In the genomic region with DNA sequence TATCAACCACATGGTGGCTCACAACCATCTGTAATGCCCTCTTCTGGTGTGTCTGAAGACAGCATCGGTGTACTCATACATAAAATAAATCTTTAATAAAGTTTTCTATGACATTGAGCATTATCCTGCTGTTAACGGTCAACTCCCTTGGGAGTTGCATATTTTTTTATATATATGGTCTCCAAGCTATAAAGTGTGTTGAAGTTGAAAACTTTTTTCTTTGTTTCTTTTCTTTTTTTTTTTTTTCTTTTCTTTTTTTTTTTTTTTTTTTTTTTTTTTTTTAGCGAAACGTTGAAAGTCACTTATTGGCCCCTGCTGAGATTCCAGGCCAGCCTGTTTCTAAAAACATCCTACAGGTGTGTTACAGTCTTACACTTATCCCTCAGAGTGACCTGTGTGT, we compare ENCODE assay signal across 23 mouse cellular contexts. TPM values are rescaled to one million over a fixed set of nuclear protein-coding genes. Genes with fewer than 3 reads are reported as not detected.
DNase-seq lines count a peak whose midpoint lies in the region; ATAC-seq and TF ChIP-seq lines count a peak whose summit lies in the region.
"Had no signal": no experiment of that assay in that cellular context is flagged by ENCODE, and none has a peak within 500 bp of the region (broad histone marks: within the 10 kb centered on the region; RNA-seq: fewer than 3 reads in every experiment).

No protein-coding gene starts in this region.

- H3K36me3 ChIP-seq in CH12.LX (replicated peaks in 1 of 2; ENCODE audit: control insufficient read depth in 1 of 2, insufficient read depth in 1 of 2, low read length in 1 of 2): peaks cover 72 to 92% of the 10 kb centered on the region in 2 experiments
- peaks cover 11% of the 10 kb centered on the region for H3K36me3 ChIP-seq in ES-E14 (ENCODE audit: control insufficient read depth, insufficient read depth, low read length, poor library complexity, severe bottlenecking)
- peaks cover 0 to 58% of the 10 kb centered on the region in 2 experiments; a peak in 2 of 4 replicates for H3K36me3 ChIP-seq in MEL (ENCODE audit: control insufficient read depth in 1 of 2, insufficient read depth in 2 of 2, low read length in 2 of 2)
- H3K36me3 ChIP-seq in intestine, embryonic 16.5 days (ENCODE audit: control insufficient read depth, insufficient read depth, low read length): peaks cover 27% of the 10 kb centered on the region
- H3K36me3 ChIP-seq in lung, postnatal 0 days (ENCODE audit: insufficient read depth, low read length): peaks cover 17% of the 10 kb centered on the region

- TF ChIP-seq POLR2A in CH12.LX (IDR thresholded peaks at IDR 0.05; ENCODE audit: low read depth, low read length) (no peak), MEL (IDR thresholded peaks at IDR 0.05; ENCODE audit: control insufficient read depth in 1 of 2, insufficient read depth in 1 of 2, low read depth in 1 of 2, low read length in 2 of 2, poor library complexity in 1 of 2) (no peak)

- DNase-seq in CH12.LX (ENCODE audit: extremely low read depth): no peak
- no peak for DNase-seq in ES-E14 (ENCODE audit: low read depth, low spot score)
- no peak for DNase-seq in MEL (ENCODE audit: low read depth, low spot score)
- DNase-seq in spleen, postnatal 4 days (ENCODE audit: low spot score in 2 of 2): no peak
- no peak for DNase-seq in lung, postnatal 0 days (ENCODE audit: low spot score)
- DNase-seq: adrenal gland, adult 2 months; adrenal gland, adult 8-10 months; adrenal gland, postnatal 10 days; adrenal gland, postnatal 14 days; adrenal gland, postnatal 25 days; adrenal gland, postnatal 36 days; B cell, adult 2 months; cerebellum, adult 11 months; cerebellum, adult 11-12 months; cerebellum, adult 18-20 months; cerebellum, adult 2 months; cerebellum, adult 8-10 months; cerebellum, adult 9-10 months had no signal

- H3K9me3 ChIP-seq in CH12.LX (replicated peaks; ENCODE audit: low read length) (no peaks in the 10 kb centered on the region), ES-E14 (ENCODE audit: control insufficient read depth, insufficient read depth, low read depth, low read length) (no peaks in the 10 kb centered on the region), MEL (replicated peaks; ENCODE audit: insufficient read depth, low read length) (no peaks in the 10 kb centered on the region)
- H3K9me3 ChIP-seq in intestine, embryonic 16.5 days (ENCODE audit: control insufficient read depth, low read length): no peaks in the 10 kb centered on the region
- no peaks in the 10 kb centered on the region for H3K9me3 ChIP-seq in lung, postnatal 0 days (ENCODE audit: low read length)
- H3K9me3 ChIP-seq: G1E had no signal

- H3K9ac ChIP-seq in CH12.LX (ENCODE audit: insufficient read depth, low read depth) (no peak overlapping the region), ES-E14 (ENCODE audit: insufficient read depth, low read depth, low read length, poor library complexity, severe bottlenecking) (no peak overlapping the region), MEL (ENCODE audit: control insufficient read depth, low read depth, low read length, poor library complexity, severe bottlenecking) (no peak overlapping the region)
- no peak overlapping the region for H3K9ac ChIP-seq in intestine, embryonic 16.5 days (ENCODE audit: low read depth, low read length)
- no peak overlapping the region for H3K9ac ChIP-seq in lung, postnatal 0 days (replicated peaks; ENCODE audit: low read depth)

- dilution Hi-C loops in CH12.LX (cut with MboI; ENCODE audit: extremely low pct_ligation_motif_present, extremely low pct_unique_long_range_greater_than_20kb, low sequenced_read_pairs): no loop called here

- H3K27me3 ChIP-seq in CH12.LX (replicated peaks) (no peaks in the 10 kb centered on the region), MEL (ENCODE audit: control insufficient read depth in 1 of 2, insufficient read depth in 2 of 2, low read length in 2 of 2) (no peaks in the 10 kb centered on the region)
- no peaks in the 10 kb centered on the region for H3K27me3 ChIP-seq in intestine, embryonic 16.5 days (replicated peaks; ENCODE audit: control insufficient read depth, insufficient read depth, low read length)
- no peaks in the 10 kb centered on the region for H3K27me3 ChIP-seq in lung, postnatal 0 days (replicated peaks; ENCODE audit: insufficient read depth, low read length)
- H3K27me3 ChIP-seq: Patski had no signal

- TF ChIP-seq RAD21 in CH12.LX (IDR thresholded peaks at IDR 0.05; ENCODE audit: low read depth, low read length) (no peak), MEL (IDR thresholded peaks at IDR 0.05; ENCODE audit: low read depth, low read length) (no peak)

- H3K27ac ChIP-seq in CH12.LX (ENCODE audit: insufficient read depth, low read depth): no peak overlapping the region
- no peak overlapping the region for H3K27ac ChIP-seq in ES-E14 (ENCODE audit: insufficient read depth, low read depth, low read length, poor library complexity, severe bottlenecking)
- H3K27ac ChIP-seq in MEL (ENCODE audit: control insufficient read depth, low read depth, low read length): no peak overlapping the region
- no peak overlapping the region for H3K27ac ChIP-seq in intestine, embryonic 16.5 days (ENCODE audit: low read length)
- no peak overlapping the region for H3K27ac ChIP-seq in lung, postnatal 0 days (ENCODE audit: low read length)

- H3K4me3 ChIP-seq in CH12.LX (replicated peaks in 1 of 3; ENCODE audit: low read depth in 2 of 3, low read length in 2 of 3, poor library complexity in 1 of 3): no peak overlapping the region
- no peak overlapping the region for H3K4me3 ChIP-seq in ES-E14 (ENCODE audit: insufficient read depth in 1 of 2, low read depth in 1 of 2, low read length in 2 of 2, poor library complexity in 1 of 2, severe bottlenecking in 1 of 2)
- H3K4me3 ChIP-seq in MEL (ENCODE audit: control insufficient read depth in 1 of 2, insufficient read depth in 1 of 2, low read depth in 2 of 2, low read length in 2 of 2): no peak overlapping the region
- H3K4me3 ChIP-seq in intestine, embryonic 16.5 days (ENCODE audit: low read length): no peak overlapping the region
- H3K4me3 ChIP-seq in lung, postnatal 0 days (ENCODE audit: low read depth, low read length): no peak overlapping the region

- no peak for TF ChIP-seq EP300 in CH12.LX (IDR thresholded peaks at IDR 0.05; ENCODE audit: low read length)
- no peak for TF ChIP-seq EP300 in MEL (IDR thresholded peaks at IDR 0.05; ENCODE audit: low read depth in 1 of 2, low read length in 2 of 2)
- no peak for TF ChIP-seq EP300 in lung, postnatal 0 days (IDR thresholded peaks at IDR 0.05)

- H3K79me2 ChIP-seq in CH12.LX (replicated peaks; ENCODE audit: control insufficient read depth, extremely low read depth, insufficient read depth, poor library complexity, severe bottlenecking): peaks cover 12% of the 10 kb centered on the region; the same call in 1 of the 2 replicates
- no peaks in the 10 kb centered on the region for H3K79me2 ChIP-seq in MEL (ENCODE audit: control insufficient read depth, insufficient read depth, low read length, poor library complexity)

- H3K4me2 ChIP-seq in CH12.LX (ENCODE audit: insufficient read depth, low read depth, poor library complexity, severe bottlenecking): no peak overlapping the region
- no peak overlapping the region for H3K4me2 ChIP-seq in intestine, embryonic 16.5 days (ENCODE audit: low read depth, low read length)
- H3K4me2 ChIP-seq in lung, postnatal 0 days (replicated peaks; ENCODE audit: low read depth, low read length): no peak overlapping the region

- H3K4me1 ChIP-seq in CH12.LX (ENCODE audit: control insufficient read depth in 1 of 2, insufficient read depth in 2 of 2): peaks cover 0 to 3% of the 10 kb centered on the region in 2 experiments; a peak in 1 of 4 replicates
- no peaks in the 10 kb centered on the region for H3K4me1 ChIP-seq in ES-E14 (ENCODE audit: control insufficient read depth in 2 of 2, insufficient read depth in 2 of 2, low read length in 2 of 2, poor library complexity in 1 of 2)
- H3K4me1 ChIP-seq in MEL (ENCODE audit: control insufficient read depth in 1 of 2, insufficient read depth in 2 of 2, low read length in 2 of 2): no peaks in the 10 kb centered on the region
- no peaks in the 10 kb centered on the region for H3K4me1 ChIP-seq in intestine, embryonic 16.5 days (ENCODE audit: control insufficient read depth, insufficient read depth, low read length)
- no peaks in the 10 kb centered on the region for H3K4me1 ChIP-seq in lung, postnatal 0 days (ENCODE audit: insufficient read depth, low read depth, low read length)

- no peak for TF ChIP-seq CTCF in CH12.LX (conservative IDR thresholded peaks at IDR 0.05 in 1 of 2, IDR thresholded peaks at IDR 0.05 in 1 of 2; ENCODE audit: low read depth in 2 of 2, low read length in 2 of 2)
- no peak for TF ChIP-seq CTCF in MEL (IDR thresholded peaks at IDR 0.05 in 2 of 3, conservative IDR thresholded peaks at IDR 0.05 in 1 of 3; ENCODE audit: control insufficient read depth in 1 of 3, insufficient read depth in 1 of 3, low read depth in 2 of 3, low read length in 3 of 3, poor library complexity in 1 of 3, severe bottlenecking in 1 of 3)
- no peak for TF ChIP-seq CTCF in lung, postnatal 0 days (IDR thresholded peaks at IDR 0.05)

- WGBS in intestine, embryonic 16.5 days: 89% methylated on average over 4 of the region's 4 CpGs
- WGBS in lung, postnatal 0 days: 91% methylated on average over 4 of the region's 4 CpGs

- in situ Hi-C loops in CH12.LX (cut with MboI; ENCODE audit: low pct_ligation_motif_present, low pct_unique_long_range_greater_than_20kb, low sequenced_read_pairs): no loop called here
- in situ Hi-C loops in ES-E14 (cut with MboI; ENCODE audit: low sequenced_read_pairs in 2 of 2, unreplicated experiment in 2 of 2): no loop called here

- no peak for ATAC-seq in intestine, embryonic 16.5 days
- ATAC-seq in lung, postnatal 0 days: no peak
- ATAC-seq: activated CD4-positive, CD25-positive, alpha-beta regulatory T cell, adult 4 months; CD4-positive, CD25-positive, alpha-beta regulatory T cell, adult 4 months; Patski had no signal

RNA-seq across cellular contexts. Expression of a gene that starts 31.5 kb away (rescaled TPM):
- total RNA-seq in CH12.LX (2012; rRNA removed) (60.8 and 70.2 TPM in 2 replicates), CH12.LX (2014; rRNA removed) (54.5 and 59.7 TPM in 2 replicates), ES-E14 (2012; rRNA removed) (41.9 and 42.3 TPM in 2 replicates), MEL (2012; rRNA removed) (42.8 and 59.6 TPM in 2 replicates)
- polyA plus RNA-seq in CH12.LX (2012; ENCODE audit: insufficient read length, low read depth) (115 and 127 TPM in 2 replicates), MEL (2012; ENCODE audit: insufficient read depth in 1 of 2, insufficient read length in 2 of 2, low read depth in 1 of 2, low replicate concordance in 2 of 2, missing spikeins in 1 of 2) (100 to 1,000 TPM; 103 to 235 TPM)
- polyA plus RNA-seq in intestine, embryonic 16.5 days (2015; fragmentation: Nextera tagmentation; extraction: Ambion mirVana): 31.0 and 32.4 TPM in 2 replicates
- polyA plus RNA-seq in lung, postnatal 0 days (2015; fragmentation: Nextera tagmentation; extraction: Ambion mirVana): 17.7 and 19.3 TPM in 2 replicates

RNA-seq across cellular contexts. Expression of a gene that starts 32.5 kb away (rescaled TPM):
- 158 and 189 TPM in 2 replicates for total RNA-seq in CH12.LX (2012; rRNA removed)
- 439 and 480 TPM in 2 replicates for total RNA-seq in CH12.LX (2014; rRNA removed)
- polyA plus RNA-seq in CH12.LX (2012; ENCODE audit: insufficient read length, low read depth): 249 and 267 TPM in 2 replicates
- total RNA-seq in ES-E14 (2012; rRNA removed): 119 and 180 TPM in 2 replicates
- total RNA-seq in MEL (2012; rRNA removed): 204 and 212 TPM in 2 replicates
- 1,000 to 10,000 TPM in 1 of 2 experiments, 100 to 1,000 TPM in 1; 161 to 1,664 TPM for polyA plus RNA-seq in MEL (2012; ENCODE audit: insufficient read depth in 1 of 2, insufficient read length in 2 of 2, low read depth in 1 of 2, low replicate concordance in 2 of 2, missing spikeins in 1 of 2)
- polyA plus RNA-seq in intestine, embryonic 16.5 days (2015; fragmentation: Nextera tagmentation; extraction: Ambion mirVana): 179 and 194 TPM in 2 replicates
- 132 and 141 TPM in 2 replicates for polyA plus RNA-seq in lung, postnatal 0 days (2015; fragmentation: Nextera tagmentation; extraction: Ambion mirVana)

RNA-seq across cellular contexts. Expression of a gene that starts 40.4 kb away (rescaled TPM):
- total RNA-seq in CH12.LX (2012; rRNA removed): 17.5 and 25.2 TPM in 2 replicates
- 10.2 and 10.8 TPM in 2 replicates for total RNA-seq in CH12.LX (2014; rRNA removed)
- 17.4 and 22.6 TPM in 2 replicates for polyA plus RNA-seq in CH12.LX (2012; ENCODE audit: insufficient read length, low read depth)
- 18.5 and 25.5 TPM in 2 replicates for total RNA-seq in ES-E14 (2012; rRNA removed)
- 49.8 and 50.8 TPM in 2 replicates for total RNA-seq in MEL (2012; rRNA removed)
- 100 to 1,000 TPM in 1 of 2 experiments, 10 to 100 TPM in 1; 83.6 to 180 TPM for polyA plus RNA-seq in MEL (2012; ENCODE audit: insufficient read depth in 1 of 2, insufficient read length in 2 of 2, low read depth in 1 of 2, low replicate concordance in 2 of 2, missing spikeins in 1 of 2)
- 11.8 and 12.6 TPM in 2 replicates for polyA plus RNA-seq in intestine, embryonic 16.5 days (2015; fragmentation: Nextera tagmentation; extraction: Ambion mirVana)
- polyA plus RNA-seq in lung, postnatal 0 days (2015; fragmentation: Nextera tagmentation; extraction: Ambion mirVana): 7.9 and 8.3 TPM in 2 replicates

RNA-seq across cellular contexts. Expression of a gene that starts 55.0 kb away (rescaled TPM):
- total RNA-seq in CH12.LX (2012; rRNA removed): 29.5 and 30.5 TPM in 2 replicates
- 30.8 and 31.5 TPM in 2 replicates for total RNA-seq in CH12.LX (2014; rRNA removed)
- polyA plus RNA-seq in CH12.LX (2012; ENCODE audit: insufficient read length, low read depth): 35.3 and 37.4 TPM in 2 replicates
- total RNA-seq in ES-E14 (2012; rRNA removed): 61.8 and 63.5 TPM in 2 replicates
- 52.0 and 63.1 TPM in 2 replicates for total RNA-seq in MEL (2012; rRNA removed)
- polyA plus RNA-seq in MEL (2012; ENCODE audit: insufficient read depth in 1 of 2, insufficient read length in 2 of 2, low read depth in 1 of 2, low replicate concordance in 2 of 2, missing spikeins in 1 of 2): 10 to 100 TPM in 1 of 2 experiments, not detected in 1; 63.5 TPM
- polyA plus RNA-seq in intestine, embryonic 16.5 days (2015; fragmentation: Nextera tagmentation; extraction: Ambion mirVana): 20.9 and 22.1 TPM in 2 replicates
- polyA plus RNA-seq in lung, postnatal 0 days (2015; fragmentation: Nextera tagmentation; extraction: Ambion mirVana): 22.9 and 23.2 TPM in 2 replicates
